Mouse (Mus musculus) ES-E14 (cell line): ENCODE results near the gene Aig1.

Experiments
- CHD2 ChIP-seq: IDR thresholded peaks from 2 replicates; pipeline ENCODE4 v1.6.1; 2014; ENCODE audit warnings: mild to moderate bottlenecking, low read depth, low read length, inconsistent platforms
- MAFK ChIP-seq: IDR thresholded peaks from 2 replicates; pipeline ENCODE4 v1.6.1; 2014; ENCODE audit warnings: mild to moderate bottlenecking, low read depth, low read length, inconsistent platforms; ENCODE audit not compliant: insufficient read depth
- ZC3H11A ChIP-seq: IDR thresholded peaks from 2 replicates; pipeline ENCODE4 v1.6.1; 2012; ENCODE audit warnings: low read depth, mild to moderate bottlenecking, inconsistent platforms, low read length, borderline replicate concordance
- ZNF384 ChIP-seq: IDR thresholded peaks from 2 replicates; pipeline ENCODE4 v1.6.1; 2012; ENCODE audit warnings: low read depth, low read length, inconsistent platforms

DNA sequence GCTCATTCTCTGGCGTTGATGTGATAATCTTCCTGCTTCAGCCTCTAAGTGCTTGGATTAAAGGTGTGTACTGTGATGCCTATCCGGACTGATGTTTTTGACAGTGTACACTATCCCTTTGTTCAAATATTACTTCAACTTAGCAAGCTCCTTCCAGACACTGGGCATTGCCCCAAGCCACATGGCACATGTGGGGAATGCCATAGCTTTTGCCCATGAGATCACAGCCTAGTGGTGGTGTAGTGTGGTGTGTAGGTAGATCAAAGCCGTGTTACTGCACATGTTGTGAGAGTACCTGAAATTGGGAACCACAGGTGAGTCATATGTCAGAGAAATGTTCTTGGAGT lies 193.8 kb downstream of the Aig1 start:
- TF ChIP-seq ZNF384, result no peak
- TF ChIP-seq MAFK, result no peak
- no peak for TF ChIP-seq ZC3H11A
- TF ChIP-seq CHD2, result no peak
